Mouse (Mus musculus): ENCODE measurements around the gene Isg20.

DNA sequence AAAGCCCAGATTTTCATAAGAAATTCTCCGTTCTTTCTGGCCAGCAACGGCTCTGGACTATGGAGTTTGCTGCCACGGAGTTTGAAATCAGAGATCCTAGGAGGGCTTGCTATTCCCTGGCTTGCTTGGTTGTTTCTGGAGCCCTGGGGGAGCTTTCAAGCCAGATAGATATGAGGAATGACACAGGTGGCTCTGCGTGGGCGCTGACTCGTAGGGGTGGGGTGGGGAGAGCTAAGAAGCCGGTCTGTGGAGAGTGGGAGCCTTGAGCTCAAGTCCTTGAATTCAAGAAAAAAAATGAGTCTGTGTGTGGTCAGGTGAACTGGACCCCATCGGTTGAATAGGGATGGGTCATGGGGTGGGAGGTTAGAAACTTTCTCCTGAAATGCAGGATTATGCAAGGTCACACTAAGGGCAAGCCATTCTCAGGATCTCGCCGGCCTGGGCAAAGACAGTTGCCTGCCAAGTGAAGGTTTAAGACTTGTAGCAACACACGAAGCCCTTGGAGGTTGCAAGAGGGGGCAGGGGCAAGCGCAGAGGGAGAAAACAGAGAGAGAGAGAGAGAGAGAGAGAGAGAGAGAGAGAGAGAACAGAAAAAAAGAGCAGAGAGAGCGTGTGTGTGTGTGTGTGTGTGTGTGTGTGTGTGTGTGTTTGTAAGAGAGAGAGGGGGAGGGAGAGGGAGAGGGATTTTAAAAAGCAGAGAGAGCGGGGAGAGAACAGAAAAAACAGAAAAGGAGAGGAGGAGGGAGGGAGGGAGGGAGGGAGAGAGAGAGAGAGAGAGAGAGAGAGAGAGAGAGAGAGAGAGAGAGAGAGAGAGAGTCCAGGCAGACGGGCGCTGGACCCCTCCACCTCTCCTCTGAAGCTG, 31.4 kb upstream of the Isg20 start:
- TF ChIP-seq CTCF (IDR thresholded peaks at IDR 0.05; ENCODE audit: borderline replicate concordance, control insufficient read depth, extremely low read depth, insufficient read depth, low read length, poor library complexity) = no peak
- no peak for TF ChIP-seq POLR2A (IDR thresholded peaks at IDR 0.05; ENCODE audit: control insufficient read depth, extremely low read depth, insufficient read depth, low read length, poor library complexity)

Data from thymus, adult 2 months (tissue).